Mouse (Mus musculus) MEL-GATA-1-ER (cell line): ENCODE measurements around the gene Tmtc1.
A peak's percentile ranks its signal among the peaks of the same experiment; 100 is the strongest.

Experiments used
- DNase-seq: peaks from one replicate; pipeline ENCODE4 v3.0.0-alpha.2; 2012; ENCODE audit warnings: low read depth; ENCODE audit errors: extremely low read depth

Tmtc1 gene

DNA sequence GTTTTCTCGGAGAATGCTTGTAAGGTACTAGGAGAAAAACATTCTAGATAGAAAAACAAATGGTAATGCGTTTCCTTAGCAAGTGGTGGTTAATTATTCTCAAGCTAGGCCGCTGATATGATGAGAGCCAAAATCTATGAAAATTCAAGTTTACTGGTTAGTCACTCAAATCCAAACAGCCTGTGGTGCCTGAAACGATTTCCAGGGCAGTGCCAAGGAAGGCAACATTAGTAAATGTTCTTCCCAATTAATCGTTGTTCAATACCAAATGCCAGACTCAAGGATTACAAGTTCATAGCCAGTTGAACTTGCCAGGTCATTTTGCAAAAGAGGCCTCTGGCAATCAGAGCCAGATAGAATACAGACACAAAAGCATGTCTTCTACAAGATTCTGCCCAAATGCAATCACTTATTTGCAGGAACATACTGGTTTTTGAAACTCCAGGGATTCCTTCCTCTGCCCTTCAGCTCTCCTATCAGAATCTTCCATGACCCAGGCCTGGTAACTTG lies 128.6 kb downstream of the Tmtc1 start:
- DNase-seq, result no peak

DNA sequence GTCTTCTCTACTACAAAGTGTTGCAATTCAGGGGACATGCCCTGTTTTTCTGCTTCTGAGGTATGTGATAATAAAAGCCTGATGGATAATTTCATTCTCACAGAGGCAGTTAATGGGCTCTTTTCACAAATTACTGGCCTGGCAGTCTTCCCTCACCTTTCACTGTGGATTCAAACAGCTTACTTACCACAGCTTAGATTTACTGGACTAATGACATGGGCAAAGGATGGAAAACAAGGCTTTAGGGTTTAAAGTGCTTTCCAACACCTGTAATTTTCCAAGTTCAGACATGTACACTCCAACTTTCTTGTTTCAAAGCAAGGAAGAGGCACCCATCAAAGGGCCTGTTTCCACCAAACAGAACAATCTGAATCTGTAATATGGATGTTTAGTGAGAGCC lies 129.1 kb downstream of the Tmtc1 start:
- no peak for DNase-seq

DNA sequence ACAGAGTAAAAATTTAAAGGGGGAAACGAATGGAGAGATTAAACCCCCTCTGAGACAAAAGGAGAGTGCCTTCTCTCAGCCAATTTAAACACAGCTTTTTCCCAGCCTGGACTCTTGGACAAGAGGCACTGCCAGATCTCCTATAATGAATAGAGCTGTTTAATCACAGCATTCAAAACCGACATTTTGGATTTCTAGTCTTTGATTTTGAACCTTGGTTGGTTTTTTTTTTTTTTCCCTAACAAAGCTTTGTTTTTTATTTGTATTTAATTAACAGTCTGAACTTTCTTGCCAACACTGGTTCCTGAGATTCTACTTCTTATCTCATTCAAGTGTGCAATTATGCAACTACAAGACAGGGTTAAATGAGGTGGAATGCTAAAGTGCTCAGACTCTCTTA lies 133.2 kb downstream of the Tmtc1 start:
- DNase-seq, result no peak

DNA sequence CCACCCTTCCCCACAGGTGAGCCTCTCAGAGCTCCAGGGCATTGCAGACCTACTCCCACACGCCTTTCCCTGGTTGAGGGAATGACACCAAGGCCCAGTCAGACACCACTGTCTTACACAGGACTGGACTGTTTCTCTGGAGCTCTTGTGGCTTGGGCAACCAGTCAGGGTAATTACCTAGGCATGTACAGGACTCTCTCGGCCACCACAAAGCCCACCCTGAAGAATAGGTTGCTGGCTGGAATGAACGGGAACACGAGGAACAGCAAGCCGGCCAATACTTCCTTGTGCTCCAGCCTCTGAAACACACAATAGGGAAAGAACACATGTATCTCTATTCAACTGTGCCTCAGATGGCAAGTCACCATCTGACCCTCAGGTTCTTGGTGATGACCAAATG lies 138.4 kb downstream of the Tmtc1 start:
- no peak for DNase-seq

DNA sequence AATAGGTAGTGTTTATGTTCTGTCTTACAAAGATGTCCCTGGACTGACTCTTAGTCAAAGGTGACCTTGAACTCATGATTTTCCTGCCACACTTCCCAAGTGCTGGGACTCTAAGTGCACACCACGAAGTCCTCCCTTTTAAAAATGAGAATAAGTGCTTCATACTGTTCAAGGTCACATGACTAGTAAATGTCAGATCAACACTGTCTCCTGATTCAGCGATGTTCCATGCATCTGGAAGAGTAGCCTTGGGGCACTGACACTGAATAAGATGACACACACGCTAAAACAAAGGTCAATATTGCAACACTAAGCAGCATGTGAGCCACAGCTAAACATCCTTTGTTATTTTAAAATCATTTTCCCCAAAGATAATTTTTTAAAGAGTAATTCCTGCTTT lies 139.0 kb downstream of the Tmtc1 start:
- no peak for DNase-seq

DNA sequence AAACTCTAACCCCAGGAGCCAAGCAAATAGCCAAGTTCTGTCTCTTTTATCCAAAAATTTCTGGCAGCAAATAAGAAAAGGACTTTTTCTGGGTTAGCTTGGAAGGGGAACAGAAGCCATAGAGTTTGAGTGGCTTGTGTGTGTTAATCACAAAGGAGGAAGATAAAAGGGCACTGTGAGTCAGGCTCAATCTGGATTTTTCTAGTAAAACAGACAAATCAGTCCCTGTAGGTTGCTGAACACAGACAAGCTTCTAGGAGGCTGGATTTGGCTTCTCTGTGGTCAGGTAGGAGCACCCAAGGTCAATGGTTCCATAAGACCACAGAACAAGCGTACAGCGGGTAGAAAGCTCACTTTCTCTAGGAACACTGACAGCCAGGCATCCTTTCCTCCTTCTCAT lies 141.9 kb downstream of the Tmtc1 start:
- no peak for DNase-seq

DNA sequence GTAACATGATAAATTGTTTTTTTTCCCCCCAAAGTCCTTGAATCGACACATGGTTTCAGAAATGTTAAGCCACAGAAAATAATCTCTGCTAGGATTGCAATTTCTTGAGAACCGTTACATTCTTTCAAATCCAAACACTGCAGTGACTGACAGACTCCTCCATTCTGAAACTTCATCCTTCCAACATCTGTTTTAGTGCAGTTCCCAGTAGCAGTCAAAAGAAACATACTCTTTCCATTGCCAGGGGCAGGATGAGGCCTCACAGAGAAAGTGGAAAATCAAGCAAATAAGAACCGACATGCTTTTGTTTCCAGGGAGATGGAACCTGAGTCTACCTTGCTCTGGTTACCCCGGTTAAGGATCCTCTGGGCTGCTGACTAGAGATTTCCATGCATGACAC lies 147.1 kb downstream of the Tmtc1 start:
- DNase-seq, result no peak

DNA sequence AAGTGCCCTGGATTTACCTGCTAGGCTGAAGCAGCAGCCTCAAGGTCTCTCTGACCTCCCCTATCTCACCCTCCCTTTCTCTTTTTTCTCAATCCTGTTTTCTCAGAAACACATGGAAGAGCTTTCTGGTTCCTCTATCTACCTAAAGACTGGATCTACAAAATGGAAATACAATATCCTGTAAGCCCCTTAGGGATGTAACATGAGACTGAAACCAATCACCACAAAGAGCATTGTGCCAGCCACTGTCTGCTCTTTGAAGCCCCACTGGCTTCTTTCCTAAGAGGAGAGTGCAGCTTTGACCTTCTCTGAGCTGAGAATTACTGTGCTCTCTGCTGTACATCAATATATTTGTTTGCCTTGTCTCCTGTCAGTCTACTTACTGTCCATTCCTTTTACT lies 147.8 kb downstream of the Tmtc1 start:
- no peak for DNase-seq

DNA sequence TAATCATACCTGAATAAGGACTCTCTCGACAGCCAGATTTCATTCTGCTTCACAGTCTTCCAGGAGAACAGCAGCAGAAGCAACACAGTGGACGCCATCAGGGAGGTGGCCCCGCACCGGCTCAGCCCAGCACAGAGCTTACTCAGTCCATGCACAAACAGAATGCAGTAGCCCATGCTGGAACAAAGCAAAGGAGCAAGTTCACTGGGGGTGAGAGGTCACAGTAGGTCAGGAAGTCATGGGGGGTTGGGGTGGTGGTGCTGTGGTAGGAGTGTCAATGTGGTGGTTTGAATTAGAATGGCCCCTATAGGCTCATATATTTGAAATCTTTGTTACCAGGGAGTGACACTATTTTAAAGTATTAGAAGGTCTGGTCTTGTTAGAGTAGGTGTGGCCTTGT lies 149.7 kb downstream of the Tmtc1 start:
- DNase-seq, result no peak

DNA sequence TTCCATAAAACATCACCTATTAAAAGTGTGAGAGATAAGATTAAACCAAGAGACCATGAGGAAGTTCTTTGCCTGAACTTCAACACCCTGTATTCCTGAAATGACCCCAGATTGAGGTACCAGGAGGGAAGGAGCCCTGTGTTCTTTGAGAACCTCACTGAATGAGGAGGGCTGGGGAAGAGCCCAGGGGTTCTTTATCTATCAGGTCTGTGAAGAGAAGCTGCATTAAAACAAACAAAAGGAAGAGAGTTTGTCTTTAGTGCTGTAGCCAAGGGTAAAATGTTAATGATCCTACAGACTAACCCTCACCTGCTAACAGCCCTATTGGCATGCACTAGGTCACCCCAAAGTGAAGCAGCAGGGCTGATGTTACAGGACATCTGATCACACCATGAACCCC lies 153.3 kb downstream of the Tmtc1 start:
- DNase-seq, result no peak

DNA sequence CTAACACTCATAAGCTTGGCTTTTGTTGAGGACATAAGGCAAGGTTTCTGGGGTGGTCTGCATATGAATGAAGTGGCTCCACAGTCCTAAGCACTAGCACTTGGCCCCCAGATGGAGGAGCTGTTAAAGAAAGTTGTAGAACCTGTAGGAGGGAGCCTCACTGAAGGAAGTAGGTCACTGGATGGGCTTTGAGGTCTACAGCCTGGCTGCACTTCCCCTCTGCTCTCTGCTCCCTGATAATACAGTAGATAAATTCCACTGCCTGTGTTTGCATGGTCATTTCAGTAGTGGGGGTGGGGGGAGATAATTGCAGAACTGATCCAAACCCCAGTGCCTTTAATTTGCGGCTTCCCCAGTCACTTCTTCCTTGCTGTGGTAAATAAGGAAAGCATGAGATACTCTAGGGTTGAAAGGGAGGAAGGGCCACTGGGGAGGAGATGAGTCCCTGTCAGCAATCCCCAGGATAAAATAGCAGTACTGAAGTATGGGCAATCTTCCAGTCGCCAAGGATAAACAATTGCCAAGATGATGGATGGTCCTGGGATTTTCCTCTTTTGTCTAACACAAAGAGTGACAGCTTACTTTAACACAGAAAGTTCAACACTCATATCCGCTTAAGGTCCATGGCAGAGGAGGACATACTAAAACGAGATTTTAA lies 160.8 kb downstream of the Tmtc1 start:
- DNase-seq, result peak; percentile 30

DNA sequence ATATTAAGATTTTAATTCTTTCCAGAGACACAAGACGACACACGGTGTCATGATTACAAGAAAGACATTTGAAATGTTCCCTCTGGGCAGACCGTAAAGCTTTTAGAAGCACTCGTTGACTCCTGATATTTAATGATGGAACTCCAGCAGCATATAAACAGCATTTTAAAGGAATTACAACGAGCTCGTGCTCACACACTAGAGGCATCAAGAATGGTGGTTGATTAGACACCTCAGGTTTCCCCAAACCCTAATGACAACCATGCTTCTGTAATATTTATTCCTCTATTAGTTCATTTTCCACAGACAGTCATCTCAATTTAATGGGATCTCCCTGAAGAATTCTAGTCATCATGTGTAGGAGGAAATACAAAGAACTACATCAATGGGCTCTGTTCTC lies 164.9 kb downstream of the Tmtc1 start:
- DNase-seq, result no peak

DNA sequence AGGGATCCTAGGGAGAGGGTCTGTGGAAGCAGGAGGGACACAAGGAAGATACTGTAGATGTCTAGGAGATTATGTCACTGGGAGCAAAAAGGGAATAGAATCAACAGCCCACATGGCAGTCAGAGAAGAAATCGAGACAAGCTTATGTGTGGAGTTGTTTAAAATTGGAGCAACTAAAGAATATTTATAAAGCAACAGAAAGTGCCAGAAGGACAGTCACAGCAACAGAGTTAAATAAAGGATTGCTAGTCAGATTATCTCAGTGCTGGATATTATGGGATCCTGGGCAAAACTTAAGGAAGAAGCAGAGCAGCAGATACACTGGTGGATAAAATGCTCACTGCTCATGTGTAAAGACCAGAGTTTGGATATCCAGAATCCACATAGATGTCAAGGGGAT lies 167.8 kb downstream of the Tmtc1 start:
- no peak for DNase-seq

DNA sequence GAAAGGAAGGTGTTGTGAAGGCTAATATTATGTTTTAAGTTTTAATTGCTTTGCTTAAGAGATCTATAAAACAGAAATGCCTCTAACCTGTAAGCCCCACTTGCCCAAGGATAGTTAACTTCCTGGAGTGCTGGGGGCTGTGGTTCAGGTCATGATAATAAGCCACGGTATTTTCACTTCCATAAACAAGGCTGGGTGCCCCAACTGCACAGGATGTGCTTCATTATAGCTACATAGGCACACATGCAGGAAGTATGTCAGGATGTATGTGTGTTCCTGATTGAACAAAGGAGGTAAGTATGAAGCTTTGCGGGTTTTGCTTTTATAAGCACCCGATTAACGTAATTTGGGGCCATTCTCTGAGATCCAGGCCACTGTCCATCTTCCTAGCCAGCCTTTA lies 169.1 kb downstream of the Tmtc1 start:
- DNase-seq, result no peak

DNA sequence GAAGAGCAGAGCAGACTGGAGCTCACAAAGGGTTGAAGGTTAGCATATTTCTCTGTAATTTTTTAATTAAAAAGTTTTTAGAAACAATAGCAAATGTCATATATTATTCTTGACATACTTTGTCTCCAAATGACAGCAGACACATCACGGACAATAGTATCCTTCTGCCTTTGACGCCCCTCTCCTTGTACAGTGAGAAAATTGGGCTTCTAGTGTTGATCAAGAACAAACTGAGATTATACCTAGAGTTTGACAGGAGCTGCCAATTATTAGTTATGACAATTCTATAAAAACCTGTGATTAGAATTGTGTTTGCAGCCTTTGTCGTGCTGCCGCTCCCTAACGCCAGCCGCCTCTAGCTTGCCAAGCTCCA lies 183.5 kb downstream of the Tmtc1 start:
- DNase-seq, result no peak

DNA sequence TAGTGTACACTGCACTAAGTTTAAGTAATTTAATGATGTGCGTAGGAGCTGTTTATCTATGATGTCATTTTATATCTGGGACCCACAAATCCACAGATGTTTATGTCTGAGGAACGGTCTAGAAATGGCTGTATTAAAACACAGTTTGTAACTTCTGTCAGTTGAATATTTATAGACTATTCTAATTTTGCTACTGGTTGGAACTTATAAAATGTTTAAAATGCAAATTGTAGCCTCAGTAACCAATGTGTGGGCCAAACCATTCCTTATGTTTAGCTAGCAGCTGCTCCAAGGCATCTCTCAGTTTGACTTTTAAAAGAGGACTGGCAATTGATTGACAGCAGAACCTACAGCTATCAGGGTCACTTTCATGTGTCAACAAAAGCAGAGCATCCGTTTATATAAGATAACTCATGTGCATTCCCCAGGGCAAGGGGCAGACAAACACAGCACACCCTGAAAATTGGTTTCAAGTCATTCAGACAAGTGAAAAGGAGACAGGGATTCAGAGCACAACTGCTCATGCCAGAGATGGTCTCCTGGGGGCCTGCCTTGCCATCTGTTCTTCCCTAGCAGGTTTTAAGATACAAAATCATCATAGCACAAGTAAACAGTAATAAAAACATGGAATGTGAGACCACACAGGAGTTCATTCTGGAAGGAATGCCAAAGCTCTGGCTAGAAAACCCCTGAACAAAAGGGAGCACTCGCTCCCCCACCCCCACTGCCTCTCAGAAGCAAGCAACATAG lies 184.0 kb downstream of the Tmtc1 start:
- no peak for DNase-seq

DNA sequence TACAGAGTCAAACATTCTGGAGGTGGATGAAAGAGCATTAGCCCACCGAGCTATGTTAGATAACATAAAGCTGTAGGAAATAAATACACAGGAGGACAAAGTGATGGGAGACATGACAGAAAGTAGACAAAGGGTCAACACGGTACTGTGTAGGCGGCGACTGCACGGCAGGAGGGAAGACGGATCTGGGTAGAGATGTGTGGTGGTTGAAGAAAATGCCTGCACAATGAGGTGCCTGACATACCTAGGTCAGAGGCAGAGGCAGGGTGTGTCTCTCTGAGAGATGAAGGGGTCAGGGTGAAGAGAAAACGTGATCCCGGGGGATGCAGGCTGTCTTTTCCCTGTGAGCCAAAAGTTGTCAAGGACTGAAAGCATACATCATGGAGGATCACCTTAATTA lies 185.1 kb downstream of the Tmtc1 start:
- DNase-seq, result no peak

DNA sequence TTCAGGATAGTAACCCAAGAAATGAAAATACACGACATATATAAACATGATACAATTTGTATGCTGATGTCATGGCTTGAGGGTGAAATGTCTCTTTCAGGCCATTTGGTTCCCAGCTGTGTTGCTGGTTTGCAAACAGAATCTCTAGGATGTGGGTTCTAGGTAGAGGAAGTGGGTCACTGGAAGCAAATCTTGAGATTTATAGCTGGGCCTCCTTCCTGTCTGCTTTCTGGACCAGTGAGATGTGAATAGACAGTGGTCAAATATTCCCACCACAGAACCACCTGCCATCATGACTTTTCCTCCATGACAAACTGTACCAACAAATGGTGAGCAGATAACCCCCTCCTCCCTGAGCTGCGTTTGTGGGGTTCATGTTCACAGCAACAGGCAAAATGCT lies 186.4 kb downstream of the Tmtc1 start:
- DNase-seq, result no peak

DNA sequence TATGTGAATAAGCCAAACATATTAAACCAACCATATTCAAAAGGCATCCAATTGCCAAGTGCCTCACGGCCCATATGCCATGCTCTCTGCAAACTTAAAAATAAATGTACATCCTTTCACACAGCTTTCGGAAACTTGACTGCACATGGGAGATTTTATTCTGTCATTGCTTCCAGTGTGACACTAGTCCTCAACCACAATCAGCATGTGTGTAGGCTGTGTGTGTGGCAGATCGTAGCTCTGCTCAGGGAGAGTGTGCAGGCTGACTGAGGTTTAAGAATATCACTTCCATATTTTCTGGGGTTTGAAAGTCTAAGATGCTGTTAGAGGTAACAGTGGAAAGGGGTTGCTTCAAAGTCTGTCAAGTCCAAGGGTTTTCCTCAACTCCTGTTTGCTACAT lies 188.1 kb downstream of the Tmtc1 start:
- no peak for DNase-seq

DNA sequence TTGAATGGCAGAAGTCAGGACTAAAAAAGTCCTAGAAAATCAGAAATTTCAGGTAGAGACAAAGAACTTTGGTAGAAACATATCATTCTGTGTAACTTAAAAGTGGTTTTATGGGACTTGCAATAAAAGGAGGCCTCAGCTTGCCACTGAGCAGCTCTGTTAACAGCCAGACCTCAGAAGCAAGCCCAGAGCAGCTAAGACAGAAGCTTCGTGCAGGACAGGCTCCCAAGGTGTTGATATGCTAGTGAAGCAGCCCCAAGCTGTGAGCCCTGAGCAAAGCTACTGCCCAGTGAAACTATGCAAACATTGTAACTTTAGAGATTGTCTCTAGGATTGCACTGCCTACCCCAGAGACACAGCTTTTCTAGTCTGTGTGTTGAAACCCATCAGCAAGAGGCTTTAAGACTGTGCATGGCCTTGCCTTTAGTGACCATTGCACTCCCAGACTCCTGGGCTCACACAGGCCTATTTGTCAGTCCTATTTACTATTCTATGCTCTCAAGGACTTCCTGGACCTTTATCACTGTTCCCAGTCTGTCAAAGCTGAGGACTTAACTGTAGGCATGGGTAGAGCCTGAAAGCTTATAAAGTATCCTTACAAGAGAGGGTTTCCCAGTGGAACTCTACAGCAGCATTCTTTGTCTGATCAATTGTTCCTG lies 188.7 kb downstream of the Tmtc1 start:
- no peak for DNase-seq

DNA sequence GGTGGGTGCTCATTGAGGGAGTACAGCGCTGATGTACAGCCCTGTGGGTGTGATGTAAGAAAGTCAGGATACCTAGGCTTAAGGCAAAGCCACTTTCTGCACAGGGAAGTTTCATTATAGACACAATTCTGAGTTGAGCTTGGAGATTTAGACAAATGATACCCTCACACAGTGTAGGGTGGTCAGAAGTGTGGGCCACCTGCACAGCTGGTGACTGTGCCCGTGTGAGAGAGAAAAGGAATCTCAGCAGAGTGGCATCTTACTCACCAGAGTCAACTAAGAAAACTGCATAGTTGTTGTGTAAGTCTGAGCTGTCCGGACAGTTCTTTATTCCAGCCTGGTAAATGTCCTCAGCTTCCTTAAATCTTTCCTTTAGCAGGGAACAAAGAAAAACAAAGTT lies 195.0 kb downstream of the Tmtc1 start:
- no peak for DNase-seq

DNA sequence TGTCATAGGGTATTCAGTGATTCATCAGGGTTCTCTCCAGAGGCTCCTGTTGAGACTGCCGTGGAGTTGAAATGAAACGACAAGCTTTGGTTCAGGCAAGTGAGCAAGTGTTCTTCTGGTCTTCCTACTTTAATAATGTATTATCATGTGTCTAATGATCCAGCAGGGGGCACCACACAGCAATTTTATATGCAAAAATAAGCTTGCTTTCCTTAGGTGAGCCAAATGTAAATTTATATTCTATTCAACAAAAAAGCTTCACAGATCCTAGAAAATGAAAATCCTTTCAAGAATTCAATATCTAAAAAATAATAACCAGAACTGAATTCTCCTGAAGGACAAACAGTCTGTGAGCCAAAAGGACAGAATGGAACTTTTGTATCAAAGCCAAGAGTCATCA lies 195.6 kb downstream of the Tmtc1 start:
- peak; percentile 39 for DNase-seq

DNA sequence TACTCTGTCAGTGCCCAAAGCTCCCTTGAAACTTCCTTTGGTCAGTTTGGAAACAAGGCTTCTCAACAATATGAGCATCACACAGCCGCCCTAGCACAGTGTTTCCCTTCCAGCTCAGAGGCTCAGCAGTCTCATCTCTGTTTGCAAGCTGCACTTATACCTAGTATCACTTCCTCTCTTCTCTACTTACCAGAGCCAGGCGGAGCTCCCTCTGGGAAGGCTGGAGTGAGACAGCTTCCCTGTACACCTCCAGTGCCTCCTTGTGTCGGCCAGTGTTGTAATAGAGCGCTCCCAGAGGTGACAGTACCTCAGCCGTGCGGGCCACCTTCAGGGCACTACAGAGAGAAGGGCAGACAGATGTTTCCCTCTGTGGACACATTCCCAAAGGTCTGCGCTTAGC lies 197.6 kb downstream of the Tmtc1 start:
- DNase-seq, result no peak
